Mouse (Mus musculus): ENCODE results near the gene Prkab1.

- no peak for TF ChIP-seq CTCF (IDR thresholded peaks at IDR 0.05; ENCODE audit: low read depth)
- TF ChIP-seq EP300 (IDR thresholded peaks at IDR 0.05; ENCODE audit: low read depth) = no peak
Observed at GRCm38 (mm10) chr5:116046246-116046645, 21.9 kb upstream of the Prkab1 start.
